Mouse (Mus musculus) heart, postnatal 0 days (tissue): ENCODE measurements around the gene Ltbp4.

Source experiments
- CTCF ChIP-seq: IDR thresholded peaks from 2 replicates; pipeline ENCODE4 v1.5.1; 2016; ENCODE audit warnings: antibody characterized with exemption, control low read depth, low read depth
- EP300 ChIP-seq: IDR thresholded peaks from 2 replicates; pipeline ENCODE4 v1.6.1; 2016; ENCODE audit warnings: antibody characterized with exemption, low read depth

DNA sequence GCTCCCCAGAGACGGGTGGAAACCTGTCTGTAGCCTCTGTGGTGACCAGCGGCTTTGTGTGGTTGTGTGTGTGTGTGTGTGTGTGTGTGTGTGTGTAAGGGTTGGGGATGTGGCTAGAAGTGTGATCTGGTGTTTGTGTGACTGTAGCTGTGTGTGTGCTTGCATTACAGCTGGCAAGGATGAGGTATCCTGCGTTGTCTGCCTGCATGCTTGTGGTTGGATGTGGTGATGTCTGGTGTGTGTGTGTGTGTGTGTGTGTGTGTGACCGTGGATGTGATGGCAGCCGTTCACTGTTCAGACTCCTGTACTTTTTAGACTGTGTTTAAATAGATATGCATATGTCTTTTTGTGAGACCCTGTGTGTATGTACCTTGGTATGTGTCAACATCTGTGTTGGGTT, 77.7 kb downstream of the Ltbp4 start:
- no peak for TF ChIP-seq CTCF
- no peak for TF ChIP-seq EP300
